In the genomic region with DNA sequence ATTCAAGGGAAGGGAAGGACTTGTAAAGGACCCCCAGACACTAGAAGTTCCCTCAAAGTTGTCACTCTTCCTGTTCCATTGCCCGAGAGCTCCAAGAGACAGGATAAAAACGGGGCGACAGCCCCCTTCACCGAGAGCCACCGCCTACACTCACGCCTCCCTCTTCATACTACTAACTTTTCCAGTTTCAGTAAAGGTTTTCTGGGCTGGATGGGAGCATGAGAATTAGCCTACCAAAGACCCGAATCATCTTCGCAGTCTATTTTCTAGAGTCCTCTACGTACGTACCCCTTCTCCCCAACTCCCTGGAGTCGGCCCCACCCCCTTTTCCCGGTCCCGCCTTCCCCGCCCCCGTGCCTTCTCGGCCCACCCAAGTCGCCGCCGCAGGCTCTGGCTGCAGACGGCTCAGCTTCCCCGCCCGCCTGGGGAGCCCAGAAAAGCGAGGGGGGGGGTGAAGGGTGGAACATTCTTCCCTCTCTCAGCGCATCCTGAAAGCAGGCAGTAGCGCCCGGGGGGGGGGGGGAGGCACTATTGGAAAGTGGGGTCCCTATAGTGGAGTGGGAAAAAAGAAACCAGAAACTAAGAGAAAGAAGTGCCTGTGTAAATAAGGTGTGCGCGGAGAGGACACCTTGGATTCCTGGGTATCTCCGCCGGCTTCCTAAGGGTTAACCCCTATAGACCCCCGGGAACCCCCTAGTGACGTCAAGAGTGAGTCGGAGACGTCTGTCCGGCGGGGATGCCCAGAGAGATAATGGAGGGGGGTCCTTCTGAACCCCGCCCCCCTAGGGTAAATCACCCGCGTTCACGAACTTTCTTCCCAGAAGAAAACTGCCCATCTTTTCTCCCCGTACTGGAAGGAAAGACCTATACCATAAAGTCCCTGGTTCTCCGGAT, we compare ENCODE assay signal across 8 mouse cellular contexts. TPM values are rescaled to one million over a fixed set of nuclear protein-coding genes. Genes with fewer than 3 reads are reported as not detected.
DNase-seq lines count a peak whose midpoint lies in the region; ATAC-seq lines count a peak whose summit lies in the region.

No protein-coding gene starts in this region.

- H3K9ac ChIP-seq in embryonic facial prominence, embryonic 14.5 days (ENCODE audit: low read depth, low read length): peak overlapping the region; percentile 63
- H3K9ac ChIP-seq in liver, embryonic 13.5 days: peak overlapping the region; percentile 47; the same call in 1 of the 2 replicates

- H3K4me3 ChIP-seq in embryonic facial prominence, embryonic 14.5 days (ENCODE audit: low read depth, low read length): peak overlapping the region; percentile 61
- H3K4me3 ChIP-seq in hindbrain, embryonic 10.5 days: peak overlapping the region; percentile 60
- H3K4me3 ChIP-seq in liver, embryonic 13.5 days (replicated peaks): peak overlapping the region; percentile 51

- no peaks in the 10 kb centered on the region; the same call in 1 of the 2 replicates for H3K27me3 ChIP-seq in embryonic facial prominence, embryonic 14.5 days (replicated peaks; ENCODE audit: control insufficient read depth, insufficient read depth, low read length)
- peaks cover 35% of the 10 kb centered on the region for H3K27me3 ChIP-seq in hindbrain, embryonic 10.5 days (ENCODE audit: insufficient read depth, poor library complexity, severe bottlenecking)
- peaks cover 66% of the 10 kb centered on the region for H3K27me3 ChIP-seq in liver, embryonic 13.5 days

- under 1% methylated on average over 36 of the region's 42 CpGs for WGBS in embryonic facial prominence, embryonic 14.5 days
- WGBS in hindbrain, embryonic 10.5 days: 1% methylated on average over 42 of the region's 42 CpGs
- under 1% methylated on average over 42 of the region's 42 CpGs for WGBS in liver, embryonic 13.5 days (ENCODE audit: insufficient replicate concordance)

- H3K27ac ChIP-seq in embryonic facial prominence, embryonic 14.5 days (replicated peaks; ENCODE audit: low read depth, low read length): peak overlapping the region; percentile 98
- peak overlapping the region; percentile 90 for H3K27ac ChIP-seq in hindbrain, embryonic 10.5 days
- H3K27ac ChIP-seq in liver, embryonic 13.5 days: 0 out of 2 replicates have a peak overlapping the region, but pooled peaks have one; percentile 39

- H3K36me3 ChIP-seq in embryonic facial prominence, embryonic 14.5 days (ENCODE audit: control insufficient read depth, insufficient read depth, low read length): peaks cover 29% of the 10 kb centered on the region
- H3K36me3 ChIP-seq in hindbrain, embryonic 10.5 days: peaks cover 14% of the 10 kb centered on the region; the same call in 1 of the 2 replicates
- H3K36me3 ChIP-seq in liver, embryonic 13.5 days: no peaks in the 10 kb centered on the region

- no peaks in the 10 kb centered on the region for H3K4me1 ChIP-seq in embryonic facial prominence, embryonic 14.5 days (ENCODE audit: control insufficient read depth, insufficient read depth, low read length)
- peaks cover 41% of the 10 kb centered on the region for H3K4me1 ChIP-seq in hindbrain, embryonic 10.5 days (replicated peaks)
- peaks cover 36% of the 10 kb centered on the region for H3K4me1 ChIP-seq in liver, embryonic 13.5 days (replicated peaks)

- DNase-seq in urinary bladder, postnatal 14 days (ENCODE audit: low spot score): peak; percentile 64
- DNase-seq in urinary bladder, postnatal 10 days (ENCODE audit: low spot score): no peak
- peak; percentile 92 for DNase-seq in embryonic facial prominence, embryonic 14.5 days (ENCODE audit: low spot score)
- DNase-seq in hindbrain, embryonic 10.5 days (ENCODE audit: low spot score): peak; percentile 83
- no peak for DNase-seq in liver, embryonic 13.5 days
- DNase-seq in retina, embryonic 14.5 days (ENCODE audit: low spot score): peak; percentile 81
- no peak for DNase-seq in layer of hippocampus, adult 8-10 months (ENCODE audit: low spot score in 2 of 2)

- no peaks in the 10 kb centered on the region for H3K9me3 ChIP-seq in embryonic facial prominence, embryonic 14.5 days (ENCODE audit: control insufficient read depth, low read length)
- no peaks in the 10 kb centered on the region for H3K9me3 ChIP-seq in hindbrain, embryonic 10.5 days
- H3K9me3 ChIP-seq in liver, embryonic 13.5 days (replicated peaks): no peaks in the 10 kb centered on the region

- ATAC-seq in embryonic facial prominence, embryonic 14.5 days (ENCODE audit: low read depth): peak; percentile 54
- no peak for ATAC-seq in liver, embryonic 13.5 days (ENCODE audit: low read depth)
- no peak for ATAC-seq in cerebellum, adult (ENCODE audit: insufficient number of reproducible peaks, low FRiP score, low TSS enrichment)

- H3K4me2 ChIP-seq in embryonic facial prominence, embryonic 14.5 days (ENCODE audit: low read depth, low read length): peak overlapping the region; percentile 87
- H3K4me2 ChIP-seq in liver, embryonic 13.5 days: peak overlapping the region; percentile 71

RNA-seq across cellular contexts. Expression of gene Gli1, which starts 1.8 kb away (rescaled TPM):
- 10.2 and 11.7 TPM in 2 replicates for polyA plus RNA-seq in embryonic facial prominence, embryonic 14.5 days (2014; fragmentation: Nextera tagmentation; extraction: Ambion mirVana)
- 7.1 and 7.3 TPM in 2 replicates for polyA plus RNA-seq in hindbrain, embryonic 10.5 days (2016; fragmentation: Nextera tagmentation; extraction: Ambion mirVana)
- polyA plus RNA-seq in liver, embryonic 13.5 days (2015; fragmentation: Nextera tagmentation; extraction: Ambion mirVana): 0.21 and 0.31 TPM in 2 replicates
- 1 to 10 TPM; 2.7 to 4.0 (median 3.7) TPM for total RNA-seq in layer of hippocampus, adult 8-10 months (2022)

RNA-seq across cellular contexts. Expression of gene Inhbe, which starts 14.3 kb away (rescaled TPM):
- not detected in 2 replicates for polyA plus RNA-seq in embryonic facial prominence, embryonic 14.5 days (2014; fragmentation: Nextera tagmentation; extraction: Ambion mirVana)
- not detected in 2 replicates for polyA plus RNA-seq in hindbrain, embryonic 10.5 days (2016; fragmentation: Nextera tagmentation; extraction: Ambion mirVana)
- polyA plus RNA-seq in liver, embryonic 13.5 days (2015; fragmentation: Nextera tagmentation; extraction: Ambion mirVana): 0.32 and 0.38 TPM in 2 replicates
- total RNA-seq in layer of hippocampus, adult 8-10 months (2022): not detected

RNA-seq across cellular contexts. Expression of gene Arhgap9, which starts 18.2 kb away (rescaled TPM):
- 3.7 and 4.4 TPM in 2 replicates for polyA plus RNA-seq in embryonic facial prominence, embryonic 14.5 days (2014; fragmentation: Nextera tagmentation; extraction: Ambion mirVana)
- polyA plus RNA-seq in hindbrain, embryonic 10.5 days (2016; fragmentation: Nextera tagmentation; extraction: Ambion mirVana): 1.8 and 2.5 TPM in 2 replicates
- 14.0 and 15.1 TPM in 2 replicates for polyA plus RNA-seq in liver, embryonic 13.5 days (2015; fragmentation: Nextera tagmentation; extraction: Ambion mirVana)
- total RNA-seq in layer of hippocampus, adult 8-10 months (2022): 1 to 10 TPM in 3 of 4 experiments, under 1 TPM in 1; 0.60 to 4.6 (median 2.2) TPM

RNA-seq across cellular contexts. Expression of gene Mars, which starts 28.3 kb away (rescaled TPM):
- 106 and 108 TPM in 2 replicates for polyA plus RNA-seq in embryonic facial prominence, embryonic 14.5 days (2014; fragmentation: Nextera tagmentation; extraction: Ambion mirVana)
- 171 and 174 TPM in 2 replicates for polyA plus RNA-seq in hindbrain, embryonic 10.5 days (2016; fragmentation: Nextera tagmentation; extraction: Ambion mirVana)
- 150 and 166 TPM in 2 replicates for polyA plus RNA-seq in liver, embryonic 13.5 days (2015; fragmentation: Nextera tagmentation; extraction: Ambion mirVana)
- 10 to 100 TPM; 56.7 to 65.8 (median 63.9) TPM for total RNA-seq in layer of hippocampus, adult 8-10 months (2022)

RNA-seq across cellular contexts. Expression of gene Inhbc, which starts 30.3 kb away (rescaled TPM):
- not detected in 2 replicates for polyA plus RNA-seq in embryonic facial prominence, embryonic 14.5 days (2014; fragmentation: Nextera tagmentation; extraction: Ambion mirVana)
- 0.13 TPM in 1 of 2 replicates, not detected in the other for polyA plus RNA-seq in hindbrain, embryonic 10.5 days (2016; fragmentation: Nextera tagmentation; extraction: Ambion mirVana)
- 1.6 and 2.0 TPM in 2 replicates for polyA plus RNA-seq in liver, embryonic 13.5 days (2015; fragmentation: Nextera tagmentation; extraction: Ambion mirVana)
- not detected for total RNA-seq in layer of hippocampus, adult 8-10 months (2022)

Comparison
In these comparisons a context has a peak if more than half of its experiments do, and no peak if none do; other contexts are left out.
1. DNase-seq: peak in urinary bladder, postnatal 14 days (single experiment), embryonic facial prominence, embryonic 14.5 days (single experiment), hindbrain, embryonic 10.5 days (single experiment) and retina, embryonic 14.5 days (single experiment); none in urinary bladder, postnatal 10 days (single experiment), liver, embryonic 13.5 days (single experiment) and layer of hippocampus, adult 8-10 months (0 of 2).
2. H3K27ac ChIP-seq: peak in every context shown above with its lines; median percentile 98 in embryonic facial prominence, embryonic 14.5 days; 90 in hindbrain, embryonic 10.5 days; 39 in liver, embryonic 13.5 days.
3. Peak in every context shown above with its lines, with median percentiles within 50 percentile points of each other: H3K4me3 ChIP-seq.